Mouse (Mus musculus): ENCODE measurements around the gene Utrn. TPM values are rescaled to one million over a fixed set of nuclear protein-coding genes. Genes with fewer than 3 reads are reported as not detected.

Utrn gene
- total and polyA plus RNA-seq, 2 experiments from 2014 or later = 24.6 to 25.0 TPM

GRCm38 (mm10) chr10:12377727-12378126 is 491.4 kb downstream of the Utrn start:
- WGBS = 62% methylated on average over 3 of the region's 3 CpGs
- no peak for DNase-seq (ENCODE audit: low spot score)
- no peak for TF ChIP-seq CTCF (IDR thresholded peaks at IDR 0.05; ENCODE audit: low read depth)

DNA sequence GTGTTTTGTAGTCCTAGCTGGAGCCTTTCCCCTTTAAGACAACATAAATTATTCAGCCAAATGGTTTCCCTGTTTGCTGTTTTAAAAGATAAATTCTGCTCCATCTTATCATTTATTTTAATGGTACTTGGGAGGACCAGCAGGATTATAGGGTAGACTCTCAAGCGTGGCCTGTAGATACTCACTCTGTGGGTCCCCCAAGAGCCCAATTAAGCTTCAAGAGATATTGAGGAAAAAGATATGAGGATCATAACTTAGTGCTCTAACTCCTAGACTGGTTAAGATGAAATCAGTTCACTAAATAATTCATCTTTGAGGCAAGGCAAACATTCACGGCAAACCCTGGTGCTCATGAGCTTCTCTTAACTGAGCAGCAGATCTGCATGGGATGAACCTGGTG is 493.1 kb downstream of the Utrn start:
- no peaks in the 10 kb centered on the region for H3K9me3 ChIP-seq (ENCODE audit: low read length)
- DNase-seq (ENCODE audit: low spot score) (no peak), ATAC-seq (no peak)
- H3K36me3 ChIP-seq (ENCODE audit: insufficient read depth, low read length) = no peaks in the 10 kb centered on the region
- no peak overlapping the region for H3K9ac ChIP-seq (replicated peaks; ENCODE audit: low read length)
- no peak overlapping the region for H3K4me3 ChIP-seq (ENCODE audit: low read length)
- H3K4me1 ChIP-seq (ENCODE audit: insufficient read depth, low read length) = no peaks in the 10 kb centered on the region
- no peaks in the 10 kb centered on the region for H3K27me3 ChIP-seq (ENCODE audit: insufficient read depth, low read length)
- WGBS = 81% methylated on average over 2 of the region's 2 CpGs
- no peak overlapping the region for H3K4me2 ChIP-seq (ENCODE audit: low read depth, low read length)
- TF ChIP-seq CTCF (IDR thresholded peaks at IDR 0.05; ENCODE audit: low read depth) = no peak
- no peak overlapping the region for H3K27ac ChIP-seq

More at GRCm38 (mm10) chr10:12377727-12378126, 491.4 kb downstream of the Utrn start:
- no peaks in the 10 kb centered on the region for H3K27me3 ChIP-seq (ENCODE audit: insufficient read depth, low read length)
- H3K9ac ChIP-seq (replicated peaks; ENCODE audit: low read length) = no peak overlapping the region
- H3K4me1 ChIP-seq (ENCODE audit: insufficient read depth, low read length) = no peaks in the 10 kb centered on the region
- no peak for ATAC-seq
- H3K36me3 ChIP-seq (ENCODE audit: insufficient read depth, low read length) = no peaks in the 10 kb centered on the region
- no peak overlapping the region for H3K4me3 ChIP-seq (ENCODE audit: low read length)
- no peaks in the 10 kb centered on the region for H3K9me3 ChIP-seq (ENCODE audit: low read length)
- no peak overlapping the region for H3K27ac ChIP-seq
- no peak overlapping the region for H3K4me2 ChIP-seq (ENCODE audit: low read depth, low read length)

DNA sequence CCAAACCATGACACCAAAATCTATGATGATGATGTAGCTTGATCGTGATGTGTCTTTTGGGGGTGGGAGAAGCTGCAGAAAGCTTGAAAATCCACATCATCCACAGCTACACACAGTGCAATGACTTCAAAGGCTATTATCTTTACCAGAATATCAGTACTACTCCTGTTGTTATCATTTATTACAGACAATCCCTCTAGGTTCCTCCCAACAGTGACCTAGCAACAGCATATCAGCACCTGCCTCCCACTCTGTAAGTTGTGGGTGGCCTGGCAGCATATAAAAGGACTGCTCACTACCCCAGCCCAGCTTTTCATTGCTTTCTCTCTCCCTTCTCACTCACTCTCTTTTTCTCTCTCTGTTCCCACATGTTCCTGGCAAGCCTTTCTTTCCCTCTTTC is 494.4 kb downstream of the Utrn start:
- Histone ChIP-seq H3K27me3 (ENCODE audit: insufficient read depth, low read length) (no peaks in the 10 kb centered on the region), H3K4me1 (ENCODE audit: insufficient read depth, low read length) (no peaks in the 10 kb centered on the region), H3K4me2 (ENCODE audit: low read depth, low read length) (no peak overlapping the region), H3K9ac (replicated peaks; ENCODE audit: low read length) (no peak overlapping the region), H3K36me3 (ENCODE audit: insufficient read depth, low read length) (no peaks in the 10 kb centered on the region), H3K27ac (no peak overlapping the region), H3K9me3 (ENCODE audit: low read length) (no peaks in the 10 kb centered on the region), H3K4me3 (ENCODE audit: low read length) (no peak overlapping the region)
- WGBS = 93% methylated on average over 1 of the region's 1 CpGs
- ATAC-seq = no peak
- TF ChIP-seq CTCF (IDR thresholded peaks at IDR 0.05; ENCODE audit: low read depth) = no peak
- DNase-seq (ENCODE audit: low spot score) = no peak

DNA sequence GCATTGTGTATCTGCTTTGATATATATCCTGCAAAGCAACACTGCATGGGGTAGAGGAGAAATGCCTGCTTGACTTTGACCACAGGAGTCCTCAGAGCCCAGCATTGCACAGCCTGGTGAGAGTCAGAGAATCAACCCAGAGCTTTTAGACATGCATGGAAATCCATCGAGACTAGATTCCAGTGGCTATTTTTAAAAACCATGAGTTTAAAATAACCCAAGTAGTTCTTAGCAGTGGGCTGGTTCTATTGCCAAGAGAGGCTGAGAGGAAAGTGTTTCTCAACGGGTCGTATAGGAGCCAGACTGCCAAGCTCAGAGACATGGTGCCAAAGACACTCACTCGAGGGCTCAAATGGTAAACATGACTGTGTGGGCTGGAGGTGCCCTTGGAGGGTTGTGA is 514.6 kb downstream of the Utrn start:
- no peak for TF ChIP-seq CTCF (IDR thresholded peaks at IDR 0.05; ENCODE audit: low read depth)

GRCm38 (mm10) chr10:12354106-12354505 is 515.1 kb downstream of the Utrn start:
- Histone ChIP-seq H3K36me3 (ENCODE audit: insufficient read depth, low read length) (no peaks in the 10 kb centered on the region), H3K4me2 (ENCODE audit: low read depth, low read length) (no peak overlapping the region), H3K27me3 (ENCODE audit: insufficient read depth, low read length) (no peaks in the 10 kb centered on the region), H3K27ac (no peak overlapping the region), H3K9me3 (ENCODE audit: low read length) (no peaks in the 10 kb centered on the region), H3K4me1 (ENCODE audit: insufficient read depth, low read length) (no peaks in the 10 kb centered on the region), H3K4me3 (ENCODE audit: low read length) (no peak overlapping the region), H3K9ac (replicated peaks; ENCODE audit: low read length) (no peak overlapping the region)
- ATAC-seq (no peak), DNase-seq (ENCODE audit: low spot score) (no peak)
- no peak for TF ChIP-seq CTCF (IDR thresholded peaks at IDR 0.05; ENCODE audit: low read depth)
- 64% methylated on average over 5 of the region's 5 CpGs for WGBS

More for the DNA sequence above, 514.6 kb downstream of the Utrn start:
- Histone ChIP-seq H3K4me2 (ENCODE audit: low read depth, low read length) (no peak overlapping the region), H3K4me3 (ENCODE audit: low read length) (no peak overlapping the region), H3K27ac (no peak overlapping the region), H3K27me3 (ENCODE audit: insufficient read depth, low read length) (no peaks in the 10 kb centered on the region), H3K9me3 (ENCODE audit: low read length) (no peaks in the 10 kb centered on the region), H3K9ac (replicated peaks; ENCODE audit: low read length) (no peak overlapping the region), H3K4me1 (ENCODE audit: insufficient read depth, low read length) (no peaks in the 10 kb centered on the region), H3K36me3 (ENCODE audit: insufficient read depth, low read length) (no peaks in the 10 kb centered on the region)
- no peak for ATAC-seq
- no peak for DNase-seq (ENCODE audit: low spot score)
- WGBS = 69% methylated on average over 4 of the region's 4 CpGs

- no peaks in the 10 kb centered on the region for H3K36me3 ChIP-seq (ENCODE audit: insufficient read depth, low read length)
- DNase-seq (ENCODE audit: low spot score) = no peak
- H3K4me2 ChIP-seq (ENCODE audit: low read depth, low read length) = no peak overlapping the region
- peak overlapping the region; percentile 21; the same call in 1 of the 2 replicates for H3K27ac ChIP-seq
- ATAC-seq = no peak
- no peaks in the 10 kb centered on the region for H3K27me3 ChIP-seq (ENCODE audit: insufficient read depth, low read length)
- TF ChIP-seq CTCF (IDR thresholded peaks at IDR 0.05; ENCODE audit: low read depth) = no peak
- no peak overlapping the region for H3K4me3 ChIP-seq (ENCODE audit: low read length)
- H3K9me3 ChIP-seq (ENCODE audit: low read length) = no peaks in the 10 kb centered on the region
- 53% methylated on average over 10 of the region's 10 CpGs for WGBS
- no peaks in the 10 kb centered on the region for H3K4me1 ChIP-seq (ENCODE audit: insufficient read depth, low read length)
- no peak overlapping the region for H3K9ac ChIP-seq (replicated peaks; ENCODE audit: low read length)
These were observed 529.2 kb downstream of the Utrn start for GRCm38 (mm10) chr10:12339704-12340558.
